Mouse (Mus musculus) forebrain, postnatal 0 days (tissue): ENCODE measurements at regions not wholly inside any gene's neighbourhood (a gene's known extent, or its start where the extent isn't known, plus 50 kb on each side); places are given as distances from the start of the nearest gene placed in this dataset.

Source experiments
- ATAC-seq: fragments of 200-750 bp; cut with Nextera tagmentation; 2 replicates; pipeline ENCODE4 v1.8.0; 2017; ENCODE audit warnings: mild to moderate bottlenecking, moderate library complexity
- DNase-seq: peaks from one replicate; pipeline ENCODE4 v3.0.0-alpha.2; 2015
- H3K27ac ChIP-seq: fragments of 300-500 bp; sonication (generic); 2 replicates; pipeline ENCODE4 v1.5.1; 2014; ENCODE audit warnings: low read depth, mild to moderate bottlenecking, antibody characterized with exemption, low read length, moderate library complexity, mixed read lengths
- H3K27me3 ChIP-seq: fragments of 300-500 bp; sonication (generic); 2 replicates; pipeline ENCODE4 v1.6.1; 2014; ENCODE audit warnings: mild to moderate bottlenecking, low read length, mixed read lengths; ENCODE audit not compliant: insufficient read depth
- H3K36me3 ChIP-seq: fragments of 300-500 bp; sonication (generic); 2 replicates; pipeline ENCODE4 v1.6.1; 2014; ENCODE audit warnings: mild to moderate bottlenecking, moderate library complexity; ENCODE audit not compliant: insufficient read depth
- H3K4me1 ChIP-seq: fragments of 300-500 bp; sonication (generic); 2 replicates; pipeline ENCODE4 v1.6.1; 2014; ENCODE audit warnings: antibody characterized with exemption; ENCODE audit not compliant: insufficient read depth
- H3K4me2 ChIP-seq: fragments of 300-500 bp; sonication (generic); 2 replicates; pipeline ENCODE4 v1.6.1; 2014; ENCODE audit warnings: low read depth, mild to moderate bottlenecking, moderate library complexity
- H3K4me3 ChIP-seq: fragments of 300-500 bp; sonication (generic); 2 replicates; pipeline ENCODE4 v1.5.1; 2014; ENCODE audit warnings: low read depth, low read length, mixed read lengths
- H3K9ac ChIP-seq: fragments of 300-500 bp; sonication (generic); 2 replicates; pipeline ENCODE4 v1.6.1; 2014; ENCODE audit warnings: mild to moderate bottlenecking
- H3K9me3 ChIP-seq: fragments of 300-500 bp; sonication (generic); 2 replicates; pipeline ENCODE4 v1.6.1; 2016; ENCODE audit warnings: low read length
- CTCF ChIP-seq: sonication (generic); IDR thresholded peaks from 2 replicates; pipeline ENCODE4 v1.5.1; 2016; ENCODE audit warnings: antibody characterized with exemption, control low read depth, low read depth
- WGBS: fragments of 180-500 bp; shearing (Covaris S2); extraction: QIAGEN DNeasy Blood & Tissue Kit; methylation state at CpG from one replicate; pipeline ENCODE4 v1.1.7; 2014; 5-methylcytosine and 5-hydroxymethylcytosine counted together

DNA sequence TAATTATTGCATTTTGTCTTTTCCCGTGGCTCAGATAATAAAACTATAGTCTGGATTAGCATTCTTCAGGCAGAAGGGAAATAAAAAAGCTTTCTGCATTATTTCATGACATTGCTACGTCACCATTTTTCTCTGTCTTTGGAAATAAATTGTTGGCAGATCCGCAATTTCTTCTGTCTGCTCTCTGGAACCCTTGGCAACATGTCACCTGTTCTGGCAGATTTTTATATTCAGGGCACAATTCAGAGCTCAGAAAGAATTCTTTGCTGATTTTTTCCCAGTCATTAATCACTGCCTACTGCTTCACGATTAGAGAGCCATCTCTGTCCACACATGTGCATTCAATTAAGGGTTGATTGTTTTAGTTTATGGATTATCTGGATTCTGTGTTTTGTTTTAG is 460.5 kb downstream of the Cdh8 start:
- ATAC-seq (peak; percentile 12; the same call in 1 of the 2 replicates), DNase-seq (peak; percentile 26)
- Histone ChIP-seq H3K4me2 (no peak overlapping the region), H3K36me3 (no peaks in the 10 kb centered on the region), H3K27ac (no peak overlapping the region), H3K27me3 (no peaks in the 10 kb centered on the region), H3K4me1 (no peaks in the 10 kb centered on the region), H3K9me3 (no peaks in the 10 kb centered on the region), H3K4me3 (no peak overlapping the region), H3K9ac (no peak overlapping the region)
- WGBS: 17% methylated on average over 4 of the region's 4 CpGs
- no peak for TF ChIP-seq CTCF

DNA sequence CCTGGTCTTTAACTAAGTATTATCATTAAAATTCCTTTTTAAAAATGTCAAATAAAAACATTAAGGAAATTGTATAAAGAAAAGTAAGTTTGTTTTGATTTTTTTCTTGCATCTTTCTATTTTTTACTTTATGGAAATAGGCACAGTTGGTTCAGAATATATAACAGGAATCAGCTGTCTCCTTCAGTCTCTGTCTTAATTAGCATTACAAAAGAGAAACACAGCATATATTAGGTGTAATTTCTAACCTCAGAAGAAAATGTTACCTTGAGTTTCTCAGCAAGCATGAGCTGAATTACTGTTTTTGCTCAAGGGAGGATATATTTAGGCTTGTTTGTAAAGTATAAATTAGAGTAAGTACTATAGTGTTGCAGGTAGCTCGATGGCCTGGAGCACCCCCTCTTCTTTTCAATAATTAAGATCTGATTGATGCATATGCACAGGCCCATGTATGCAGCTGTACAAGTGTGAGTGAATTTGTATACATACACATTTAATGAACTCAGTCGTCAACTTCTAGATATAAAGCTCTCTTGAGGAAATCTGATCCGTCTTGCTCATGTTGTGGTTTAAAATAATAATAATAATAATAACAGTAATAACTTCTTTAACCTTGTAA is 503.0 kb downstream of the Cdh8 start:
- TF ChIP-seq CTCF: no peak
- DNase-seq: no peak
- Histone ChIP-seq H3K9ac (no peak overlapping the region), H3K4me1 (no peaks in the 10 kb centered on the region), H3K4me3 (no peak overlapping the region), H3K4me2 (no peak overlapping the region), H3K27ac (no peak overlapping the region), H3K9me3 (no peaks in the 10 kb centered on the region), H3K36me3 (no peaks in the 10 kb centered on the region), H3K27me3 (no peaks in the 10 kb centered on the region)
- 42% methylated on average over 3 of the region's 3 CpGs for WGBS
- ATAC-seq: no peak

DNA sequence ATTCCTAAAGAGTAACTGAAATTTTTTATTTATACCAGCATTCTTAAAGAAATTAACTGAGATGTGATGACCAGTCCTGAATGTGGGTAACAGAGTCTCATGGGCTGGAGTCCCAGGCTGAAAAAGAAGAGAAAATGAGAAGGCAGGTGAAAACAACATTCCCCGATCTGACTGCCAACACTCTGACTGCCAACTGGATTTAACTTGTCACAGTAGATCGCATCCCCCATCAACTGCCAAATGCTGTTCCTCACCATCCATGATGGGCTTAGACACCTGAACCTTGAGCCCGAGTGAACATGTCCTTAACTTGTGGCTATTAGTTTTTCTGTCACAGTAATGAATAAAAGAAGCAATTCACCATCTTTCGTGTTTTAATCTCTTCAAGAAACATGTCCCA is 522.9 kb downstream of the Cdh8 start:
- Histone ChIP-seq H3K4me2 (no peak overlapping the region), H3K27me3 (no peaks in the 10 kb centered on the region), H3K4me3 (no peak overlapping the region), H3K36me3 (no peaks in the 10 kb centered on the region), H3K9ac (no peak overlapping the region), H3K4me1 (no peaks in the 10 kb centered on the region), H3K9me3 (no peaks in the 10 kb centered on the region), H3K27ac (no peak overlapping the region)
- DNase-seq (no peak), ATAC-seq (no peak)
- 79% methylated on average over 4 of the region's 4 CpGs for WGBS
- TF ChIP-seq CTCF: no peak

DNA sequence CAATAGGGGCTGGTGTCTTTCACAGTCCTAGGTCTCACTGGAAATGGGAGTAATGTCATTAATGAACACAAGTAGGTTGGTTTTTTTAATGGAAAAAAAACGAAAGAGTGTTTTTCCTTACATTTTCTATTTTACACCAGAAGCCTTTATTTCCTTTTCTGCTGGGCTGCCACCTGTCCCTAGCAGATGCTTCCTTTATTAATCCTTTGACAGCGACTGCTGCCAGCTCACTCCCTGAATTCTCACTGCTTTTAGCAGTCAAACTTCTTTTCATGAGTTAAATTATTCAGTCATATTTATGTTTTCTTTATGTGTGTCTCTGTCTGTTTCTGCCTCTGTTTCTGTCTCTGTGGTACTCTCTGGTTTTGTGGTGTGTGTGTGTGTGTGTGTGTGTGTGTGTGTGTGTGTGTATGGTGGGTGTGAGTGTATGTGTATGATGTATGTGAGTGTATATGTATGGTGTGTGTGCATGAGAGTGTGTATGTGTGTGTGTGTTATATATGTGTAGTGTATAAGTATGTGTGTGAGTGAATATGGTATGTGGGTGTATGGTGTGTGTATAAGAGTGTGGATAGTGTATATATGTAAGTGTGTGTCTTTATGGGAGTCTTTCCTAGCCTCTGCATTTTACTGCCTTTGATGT is 554.5 kb downstream of the Cdh8 start:
- ATAC-seq: no peak

DNA sequence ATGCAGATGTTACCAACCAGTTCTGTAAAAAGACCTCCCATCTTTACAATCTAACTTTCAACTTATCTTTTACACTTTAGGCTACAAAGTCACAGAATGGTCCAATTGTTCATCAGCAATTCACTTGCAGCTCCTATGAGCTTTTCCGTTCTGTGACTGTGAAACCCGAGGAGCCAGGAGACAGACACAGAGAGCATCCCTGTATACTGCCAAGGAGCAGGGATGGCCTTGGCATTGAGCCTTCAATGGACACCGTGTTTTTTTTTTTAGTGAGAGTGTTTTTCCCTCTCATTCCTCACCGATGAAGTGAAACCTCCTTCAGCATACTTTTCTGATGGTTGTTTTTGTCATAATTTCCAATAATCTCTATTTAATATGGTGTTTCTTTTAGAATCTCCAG is 555.1 kb downstream of the Cdh8 start:
- Histone ChIP-seq H3K27me3 (no peaks in the 10 kb centered on the region), H3K4me1 (no peaks in the 10 kb centered on the region), H3K9me3 (no peaks in the 10 kb centered on the region), H3K9ac (no peak overlapping the region), H3K36me3 (no peaks in the 10 kb centered on the region), H3K27ac (no peak overlapping the region), H3K4me3 (no peak overlapping the region), H3K4me2 (no peak overlapping the region)
- 47% methylated on average over 4 of the region's 4 CpGs for WGBS
- DNase-seq (peak; percentile 2), ATAC-seq (no peak)
- no peak for TF ChIP-seq CTCF

More for the DNA sequence above, 554.5 kb downstream of the Cdh8 start:
- no peak overlapping the region for H3K27ac ChIP-seq
- no peak overlapping the region for H3K4me2 ChIP-seq
- no peaks in the 10 kb centered on the region for H3K9me3 ChIP-seq
- no peak overlapping the region for H3K9ac ChIP-seq
- TF ChIP-seq CTCF: no peak
- no peak overlapping the region for H3K4me3 ChIP-seq
- H3K36me3 ChIP-seq: no peaks in the 10 kb centered on the region
- no peaks in the 10 kb centered on the region for H3K4me1 ChIP-seq
- peak; percentile 52 for DNase-seq
- H3K27me3 ChIP-seq: no peaks in the 10 kb centered on the region
- 28% methylated on average over 2 of the region's 2 CpGs for WGBS

DNA sequence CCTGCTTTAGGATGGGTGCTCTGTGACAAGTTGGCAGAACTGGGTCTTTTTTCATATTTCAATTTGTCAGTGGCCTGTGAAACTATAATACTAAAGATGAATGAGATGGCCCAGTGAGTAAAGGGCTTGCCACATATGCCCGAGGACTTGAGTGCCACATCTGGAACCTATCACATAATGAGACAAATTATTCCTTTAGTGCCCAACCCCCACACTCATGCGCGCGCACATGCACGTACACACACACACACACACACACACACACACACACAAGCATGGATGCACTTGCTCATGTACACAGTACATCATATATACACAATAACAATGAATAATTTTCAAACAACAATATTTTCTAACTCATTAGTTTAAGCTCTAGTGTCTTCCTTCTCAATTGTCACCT is 555.9 kb downstream of the Cdh8 start:
- Histone ChIP-seq H3K4me2 (no peak overlapping the region), H3K9ac (no peak overlapping the region), H3K9me3 (no peaks in the 10 kb centered on the region), H3K27me3 (no peaks in the 10 kb centered on the region), H3K36me3 (no peaks in the 10 kb centered on the region), H3K4me3 (no peak overlapping the region), H3K4me1 (no peaks in the 10 kb centered on the region), H3K27ac (no peak overlapping the region)
- ATAC-seq (no peak), DNase-seq (no peak)
- 89% methylated on average over 5 of the region's 5 CpGs for WGBS
- TF ChIP-seq CTCF: no peak

DNA sequence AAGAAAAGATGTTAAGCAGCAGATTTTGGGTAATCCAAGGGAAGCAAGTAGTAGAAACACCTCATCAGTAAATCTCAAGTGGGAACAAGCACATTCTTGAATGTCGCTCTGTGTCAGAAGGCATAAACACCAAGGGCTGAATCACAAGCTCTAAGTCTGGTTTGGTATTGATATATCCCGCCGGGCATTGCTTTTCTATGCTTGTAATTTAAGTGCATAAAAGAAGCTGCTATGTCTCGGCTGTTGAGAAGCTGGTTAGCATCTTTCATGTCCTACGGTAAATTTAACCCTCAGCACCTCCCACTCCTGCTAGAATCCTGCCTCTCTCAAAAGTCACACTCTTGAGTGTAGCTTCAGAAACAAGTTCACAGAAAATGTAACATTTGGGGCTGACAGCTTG is 586.8 kb downstream of the Cdh8 start:
- Histone ChIP-seq H3K27me3 (no peaks in the 10 kb centered on the region), H3K9ac (no peak overlapping the region), H3K36me3 (no peaks in the 10 kb centered on the region), H3K4me2 (no peak overlapping the region), H3K27ac (no peak overlapping the region), H3K9me3 (no peaks in the 10 kb centered on the region), H3K4me1 (no peaks in the 10 kb centered on the region), H3K4me3 (no peak overlapping the region)
- no peak for TF ChIP-seq CTCF
- WGBS: 82% methylated on average over 5 of the region's 5 CpGs
- no peak for ATAC-seq
- no peak for DNase-seq
